Mouse (Mus musculus): Measurements from ENCODE around the gene Neu2.

Neu2 gene

DNA sequence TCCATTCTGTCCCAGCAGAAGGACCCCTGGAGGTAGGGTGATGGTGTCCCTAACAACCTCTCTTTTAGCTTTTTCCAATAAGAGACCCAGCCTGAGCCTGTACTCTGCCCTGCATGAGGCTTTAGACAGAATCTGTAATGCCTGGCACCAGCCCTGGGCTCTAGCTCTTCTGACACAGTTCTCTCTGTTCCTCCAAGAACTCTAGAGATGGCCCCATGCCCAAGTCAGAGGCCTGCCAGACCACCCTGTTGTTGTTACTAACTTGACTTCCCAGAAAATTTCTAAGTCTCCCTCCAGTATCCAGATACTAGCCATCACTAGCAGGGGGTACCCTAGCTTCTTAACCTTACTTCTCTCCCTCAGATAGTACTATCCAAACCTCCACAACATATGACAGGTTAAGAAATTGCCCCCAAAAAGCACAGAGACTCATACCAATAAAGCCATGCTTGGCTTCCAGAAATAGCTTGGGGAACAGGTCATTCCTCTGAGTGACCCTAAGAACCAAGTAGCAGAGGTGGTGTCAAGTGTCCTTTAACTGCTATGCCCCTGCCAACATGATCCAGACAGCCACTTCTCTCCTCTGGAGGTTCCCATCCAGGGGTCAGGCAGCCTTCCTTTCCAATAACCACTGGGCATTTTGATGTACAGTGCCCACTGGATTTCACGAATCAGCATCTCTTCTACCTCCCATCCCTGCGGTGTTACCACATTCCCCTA, 105.0 kb downstream of the Neu2 start:
- no peak for DNase-seq (ENCODE audit: low spot score in 2 of 2)

DNA sequence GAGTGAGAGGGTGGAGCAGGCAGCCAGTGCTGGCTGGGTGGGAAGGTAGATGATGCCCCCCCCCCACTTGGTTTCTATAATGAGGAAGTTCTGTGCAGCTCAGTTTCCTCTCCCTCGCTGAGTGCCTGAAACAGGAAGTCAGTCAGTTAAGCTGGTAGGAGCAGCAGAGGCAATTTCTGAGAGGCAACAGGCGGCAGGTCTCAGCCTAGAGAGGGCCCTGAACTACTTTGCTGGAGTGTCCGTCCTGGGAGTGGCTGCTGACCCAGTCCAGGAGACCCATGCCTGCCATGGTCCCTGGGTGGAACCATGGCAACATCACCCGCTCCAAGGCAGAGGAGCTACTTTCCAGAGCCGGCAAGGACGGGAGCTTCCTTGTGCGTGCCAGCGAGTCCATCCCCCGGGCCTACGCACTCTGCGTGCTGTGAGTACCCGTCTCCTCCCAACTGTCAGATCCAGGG, 110.6 kb downstream of the Neu2 start, which contains the start of gene Inpp5d:
TSS of gene Inpp5d (plus strand) at position 102 of the 458 bp plus-strand sequence.
- DNase-seq (ENCODE audit: low spot score in 2 of 2), result no peak

DNA sequence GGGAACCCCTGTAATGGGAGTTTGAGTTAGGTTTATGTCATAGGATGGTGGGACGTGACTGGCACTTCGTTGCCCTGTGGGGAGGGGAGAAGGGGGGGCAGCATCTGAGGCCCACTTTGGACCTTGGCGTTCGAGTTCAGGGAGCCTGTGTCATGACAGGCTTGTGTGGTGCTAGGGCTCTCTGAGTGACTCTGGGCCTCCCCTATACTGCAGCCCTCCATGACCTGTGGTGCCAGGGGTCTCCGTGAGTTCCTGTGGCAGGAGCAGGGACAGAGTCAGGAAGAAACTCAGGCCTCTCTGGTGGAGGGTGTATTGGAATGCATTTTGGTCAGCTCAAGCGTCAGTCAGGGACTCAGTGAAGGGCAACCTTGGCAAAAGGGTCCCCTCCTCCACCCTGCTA, 111.0 kb downstream of the Neu2 start:
- DNase-seq (ENCODE audit: low spot score in 2 of 2), result no peak

DNA sequence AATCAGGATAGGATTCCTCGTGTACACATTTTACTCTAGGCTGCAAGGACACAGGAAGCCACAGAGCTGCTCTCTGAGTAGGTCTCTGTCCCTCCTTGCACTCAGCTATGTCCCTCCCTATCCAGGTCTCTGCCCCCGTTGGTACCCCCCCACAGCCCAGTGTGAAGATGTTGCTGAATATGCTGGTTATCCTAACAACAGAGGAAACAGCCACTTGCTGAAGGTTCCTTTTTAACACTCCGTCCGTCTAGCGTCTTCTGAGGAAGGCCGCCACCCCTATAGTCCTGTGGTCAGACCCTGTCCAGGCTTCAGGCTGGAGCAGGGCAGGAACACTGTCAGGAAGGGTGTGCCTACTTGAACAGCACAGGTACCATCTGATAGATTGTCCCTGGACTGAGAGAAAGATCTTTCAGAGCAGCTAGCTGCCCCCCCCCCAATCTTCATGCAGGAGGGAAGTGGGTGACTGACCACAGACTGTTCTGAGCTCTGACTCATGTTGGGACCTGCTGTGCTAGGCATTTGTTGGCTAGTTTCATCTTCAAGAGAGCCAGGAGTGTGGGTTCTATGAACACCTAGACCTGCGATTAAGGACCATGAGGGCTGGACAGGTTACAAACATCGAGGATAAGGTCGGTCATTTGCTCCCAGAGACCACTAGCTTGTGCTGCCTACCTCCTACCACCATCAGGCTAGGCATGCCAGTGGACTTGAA, 111.6 kb downstream of the Neu2 start:
- DNase-seq (ENCODE audit: low spot score in 2 of 2), result no peak

DNA sequence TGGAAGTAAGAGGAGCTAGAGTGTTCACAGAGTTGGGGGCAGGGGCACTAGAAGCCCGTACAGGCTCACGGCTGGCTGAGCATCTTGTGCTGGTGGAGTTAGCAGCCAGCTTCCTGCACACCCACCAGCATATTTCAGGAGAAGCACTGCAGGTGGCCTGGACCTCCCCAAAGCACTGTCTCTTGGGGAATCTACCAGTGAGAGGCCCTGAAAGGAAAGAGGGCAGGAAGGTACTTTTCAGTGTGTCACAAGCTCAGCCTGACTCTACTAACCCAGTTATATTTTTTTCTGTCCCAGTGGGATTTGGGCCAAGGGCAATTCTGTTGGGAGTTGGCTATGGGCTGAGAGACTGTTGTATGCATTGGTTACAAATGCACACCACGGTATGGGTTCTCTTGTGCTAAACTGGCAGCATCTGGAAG, 112.2 kb downstream of the Neu2 start:
- DNase-seq (ENCODE audit: low spot score in 2 of 2), result peak; percentile 45

DNA sequence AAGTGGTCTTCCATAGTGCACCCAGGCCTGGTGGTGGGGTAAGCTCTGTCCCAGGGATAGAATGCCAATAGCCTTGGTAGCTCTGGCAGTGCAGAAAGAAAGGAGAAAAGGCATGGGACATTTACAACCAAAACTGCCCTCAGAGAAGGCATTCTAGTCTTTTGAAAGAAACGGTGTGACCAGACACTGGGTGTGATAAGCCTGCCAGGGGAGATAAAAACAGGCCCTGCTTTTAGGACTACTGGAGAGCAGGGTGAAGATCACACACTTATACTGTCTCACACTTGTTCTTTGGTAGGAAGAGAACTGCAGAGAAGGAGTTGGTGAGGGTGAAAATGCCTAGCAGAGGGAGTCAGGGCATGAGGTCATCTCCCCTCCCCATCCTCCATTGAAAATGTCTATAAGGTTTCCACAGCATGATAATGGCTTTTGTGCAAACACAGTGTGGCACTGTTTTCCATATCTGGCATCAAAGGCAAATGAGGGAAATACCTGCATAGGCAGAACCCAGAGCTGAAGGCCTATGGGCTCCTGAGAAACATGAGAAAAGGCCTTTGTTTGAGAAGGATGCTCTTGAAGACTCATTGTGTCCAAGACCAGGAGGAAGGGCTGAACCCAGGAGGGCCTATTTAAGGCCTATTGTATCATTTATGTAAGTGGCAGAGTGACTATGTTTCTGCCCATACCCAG, 114.4 kb downstream of the Neu2 start:
- no peak for DNase-seq (ENCODE audit: low spot score in 2 of 2)

DNA sequence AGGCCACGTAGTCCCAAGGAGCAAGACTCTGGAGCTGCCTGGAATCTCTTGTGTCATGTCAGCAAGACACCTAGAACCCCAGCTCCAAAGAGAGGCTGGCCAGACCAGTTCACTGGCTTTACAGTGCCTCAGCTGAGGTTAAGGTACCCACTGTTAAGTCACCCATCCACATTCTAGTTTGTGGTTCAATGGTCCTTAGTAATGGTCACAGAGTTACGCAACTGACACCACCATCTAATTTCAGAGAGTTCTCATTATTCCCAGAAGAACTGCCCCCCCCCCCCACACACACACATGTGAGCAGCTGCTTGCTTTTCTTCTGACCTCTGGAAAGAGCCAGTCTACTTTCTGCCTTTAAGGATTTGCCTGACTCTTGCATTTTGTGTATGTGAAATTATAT, 115.1 kb downstream of the Neu2 start:
- no peak for DNase-seq (ENCODE audit: low spot score in 2 of 2)

DNA sequence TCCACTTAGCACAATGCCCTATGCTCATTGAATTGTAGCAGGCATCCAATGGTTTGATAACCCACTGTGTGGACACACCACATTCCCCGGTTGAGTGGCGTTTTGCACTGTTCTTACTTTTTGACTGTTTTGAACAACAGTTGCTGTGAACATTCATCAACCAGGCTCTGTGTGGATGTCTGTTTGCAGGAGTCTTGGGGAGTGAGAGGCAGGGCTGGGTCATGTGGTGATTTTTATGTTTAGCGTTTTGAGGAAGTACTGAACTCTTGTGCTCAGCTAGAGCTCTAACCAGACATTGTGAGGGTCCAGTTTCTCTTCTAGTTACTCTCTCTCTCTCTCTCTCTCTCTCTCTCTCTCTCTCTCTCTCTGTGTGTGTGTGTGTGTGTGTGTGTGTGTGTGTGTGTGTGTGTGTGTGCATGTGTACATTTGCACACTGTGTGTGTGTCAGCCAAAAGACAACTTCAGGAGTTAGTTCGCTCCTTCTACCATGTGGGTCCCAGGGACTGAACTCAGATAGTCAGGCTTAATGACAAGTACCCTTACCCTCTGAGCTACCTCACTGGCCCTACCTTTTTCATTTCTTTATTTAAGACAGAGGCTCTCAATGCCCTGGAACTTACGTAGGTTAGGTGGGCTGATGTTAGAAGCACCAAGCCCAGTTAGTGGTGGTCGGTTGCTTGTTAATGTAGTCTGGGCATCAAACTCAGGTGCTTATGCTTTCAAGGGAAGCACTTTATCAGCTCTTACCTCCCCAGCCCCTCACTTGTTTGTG, 115.8 kb downstream of the Neu2 start:
- no peak for DNase-seq (ENCODE audit: low spot score in 2 of 2)

DNA sequence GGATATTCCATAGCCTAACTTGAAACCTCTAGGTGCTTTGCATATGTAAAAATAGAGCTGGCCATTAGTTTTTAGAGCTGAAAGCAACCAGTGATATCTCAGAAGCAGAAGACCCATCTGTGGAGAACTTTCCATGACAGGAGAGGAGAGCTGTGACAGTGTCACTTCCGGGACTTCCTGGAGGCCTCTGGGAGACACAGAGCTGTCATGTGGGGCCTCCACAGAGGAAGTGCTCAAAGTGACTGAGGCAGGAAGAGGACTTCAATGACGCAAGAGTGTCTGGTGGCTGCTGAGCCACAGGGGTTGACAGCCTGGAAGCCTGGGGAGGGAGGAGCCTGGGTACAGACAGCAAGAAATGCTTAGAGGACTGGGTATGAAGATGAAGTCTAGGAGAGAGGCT, 116.7 kb downstream of the Neu2 start:
- no peak for DNase-seq (ENCODE audit: low spot score in 2 of 2)

DNA sequence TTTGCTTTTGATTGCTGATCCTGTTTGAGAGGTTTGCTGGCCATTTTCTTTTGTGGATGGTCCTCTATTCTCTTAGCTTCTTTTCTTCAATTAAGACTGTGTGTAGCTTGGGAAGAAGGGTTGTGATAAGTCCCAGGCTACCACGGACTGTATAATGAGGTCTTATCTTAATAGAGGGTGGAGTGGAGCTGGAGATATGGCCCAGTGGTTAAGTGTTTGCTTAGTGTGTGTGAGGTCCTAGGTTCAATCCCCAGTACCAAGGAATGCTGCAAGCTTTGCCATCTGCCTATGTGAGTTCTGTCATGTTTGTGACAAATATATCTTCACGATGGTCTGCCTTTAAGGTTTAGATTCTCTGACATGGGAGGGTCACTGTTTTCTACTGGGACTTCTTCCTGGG, 118.4 kb downstream of the Neu2 start:
- DNase-seq (ENCODE audit: low spot score in 2 of 2), result no peak

DNA sequence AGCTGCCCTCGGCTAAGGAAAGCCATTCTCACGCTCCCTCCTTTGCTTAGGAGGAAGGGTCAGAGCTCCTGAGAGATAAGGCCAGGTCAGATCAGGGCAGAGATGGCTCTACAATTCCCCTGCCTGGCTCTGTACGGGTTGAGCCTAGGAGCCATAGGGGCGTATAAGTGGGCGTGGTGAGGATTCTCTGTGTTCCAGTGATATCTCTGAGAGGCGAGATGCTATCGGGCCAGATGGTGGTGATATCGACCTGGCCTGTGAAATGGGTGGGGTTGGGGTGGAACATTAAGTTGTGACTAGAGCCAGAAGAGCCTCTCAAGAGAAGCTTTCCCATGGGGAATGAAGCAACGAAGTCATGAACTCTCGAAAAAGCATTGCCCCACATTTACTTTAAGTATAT, 121.9 kb downstream of the Neu2 start:
- no peak for DNase-seq (ENCODE audit: low spot score in 2 of 2)

DNA sequence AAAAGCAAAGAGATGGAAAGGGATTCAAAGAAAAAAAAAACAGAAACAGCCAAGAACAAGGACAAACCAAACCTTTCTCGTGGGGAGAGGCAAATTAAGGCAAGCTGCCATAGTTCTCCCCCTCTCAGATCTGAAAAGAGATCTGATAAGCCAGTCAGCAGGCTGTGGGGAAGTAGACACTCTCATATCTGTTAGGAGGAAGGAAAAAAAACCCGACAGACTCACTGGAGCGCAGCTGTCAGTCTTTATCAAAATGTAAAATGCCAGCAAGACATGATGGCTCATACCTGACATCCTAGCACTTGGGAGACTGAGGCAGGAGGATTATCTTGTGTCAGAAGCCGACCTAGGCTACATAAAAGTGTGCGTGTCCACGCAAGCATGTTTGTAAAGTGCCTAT, 122.5 kb downstream of the Neu2 start:
- DNase-seq (ENCODE audit: low spot score in 2 of 2), result no peak

DNA sequence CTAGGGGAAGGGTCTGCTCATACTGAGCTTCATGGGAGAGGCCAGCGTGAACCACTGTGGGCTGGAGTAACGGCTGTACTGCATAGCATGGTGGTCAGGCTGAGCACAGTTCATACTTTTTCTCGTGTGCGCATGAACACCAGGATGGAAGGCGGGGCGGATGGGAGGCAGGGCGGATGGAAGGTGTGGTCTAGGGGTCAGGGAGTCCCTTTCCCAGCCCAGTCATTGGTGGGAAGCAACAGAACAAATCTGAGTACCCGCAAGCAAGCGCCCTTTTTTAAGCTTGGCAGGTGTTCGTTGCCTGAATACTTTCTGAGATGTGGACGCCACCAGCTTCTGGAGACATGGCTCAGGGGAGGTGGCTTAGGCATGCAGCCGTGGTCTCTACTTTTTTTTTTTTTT, 127.0 kb downstream of the Neu2 start:
- no peak for DNase-seq (ENCODE audit: low spot score in 2 of 2)

DNA sequence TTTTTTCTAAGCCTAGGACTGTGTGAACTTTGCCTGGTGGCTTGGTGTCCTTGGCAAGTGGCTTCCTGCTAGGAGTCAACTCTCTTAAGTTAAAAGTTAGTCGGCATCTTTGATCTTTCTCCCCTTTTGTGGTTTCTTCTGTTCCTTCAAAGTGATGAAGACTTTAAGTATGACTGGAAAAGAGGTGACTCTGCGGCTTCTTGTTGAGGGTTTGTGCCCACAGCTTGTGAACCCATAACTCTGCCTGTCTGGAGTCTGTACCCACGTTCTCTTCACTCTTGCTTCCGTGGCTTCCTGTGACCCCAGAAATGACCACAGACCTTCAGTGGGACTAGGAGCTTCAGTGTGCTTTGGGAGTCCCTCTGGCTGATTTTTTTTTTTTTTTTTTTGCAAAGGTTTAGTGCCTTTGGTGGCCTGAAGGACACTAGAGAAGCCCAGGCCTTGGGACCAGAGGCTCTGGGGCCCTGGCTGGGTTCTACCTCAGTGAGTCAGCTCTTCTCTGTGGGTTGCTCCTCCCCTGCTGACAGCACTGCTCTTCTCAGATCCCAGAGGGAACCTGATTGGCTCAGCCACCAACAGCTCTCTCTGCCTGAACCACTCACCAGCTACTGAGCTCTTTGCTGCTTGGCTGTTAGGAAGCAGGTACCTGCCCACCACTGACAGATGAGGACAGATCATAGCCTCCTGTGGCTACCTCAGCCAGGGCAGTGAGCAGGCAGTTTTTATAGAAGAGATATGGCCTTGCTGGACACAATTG, 127.6 kb downstream of the Neu2 start:
- no peak for DNase-seq (ENCODE audit: low spot score in 2 of 2)

DNA sequence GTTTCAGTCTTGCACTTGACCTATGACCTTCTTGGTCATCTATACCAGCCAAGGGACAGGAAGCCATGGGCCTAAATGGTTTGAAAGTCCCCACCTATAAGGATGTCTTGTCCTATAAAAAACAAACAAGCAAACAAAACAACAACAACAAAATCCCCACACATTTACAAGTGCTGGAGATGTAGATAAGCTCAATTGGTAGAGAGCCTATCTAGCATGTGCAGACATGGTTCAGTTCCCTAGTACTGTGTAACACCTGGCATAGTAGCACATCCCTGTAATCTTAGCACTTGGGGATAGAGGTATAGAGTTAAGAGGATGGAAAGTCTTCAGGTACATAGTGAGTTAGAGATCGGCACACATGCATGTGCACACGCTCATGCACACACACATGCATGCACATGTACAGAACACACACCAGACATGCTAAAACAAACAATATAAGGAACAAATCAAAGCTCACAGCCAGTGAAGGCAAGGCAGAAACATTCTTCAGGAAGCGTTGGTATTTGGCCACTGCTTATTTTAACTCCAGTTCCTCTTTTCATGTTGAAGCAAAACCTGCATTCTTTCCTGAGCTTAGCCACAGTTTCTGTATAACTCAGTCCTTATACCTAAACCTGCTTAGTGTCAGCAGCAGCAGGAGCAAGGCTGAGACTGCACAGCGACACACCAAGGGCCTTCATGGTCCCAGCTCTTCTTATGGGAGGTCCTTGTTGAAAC, 128.3 kb downstream of the Neu2 start:
- DNase-seq (ENCODE audit: low spot score in 2 of 2), result no peak

DNA sequence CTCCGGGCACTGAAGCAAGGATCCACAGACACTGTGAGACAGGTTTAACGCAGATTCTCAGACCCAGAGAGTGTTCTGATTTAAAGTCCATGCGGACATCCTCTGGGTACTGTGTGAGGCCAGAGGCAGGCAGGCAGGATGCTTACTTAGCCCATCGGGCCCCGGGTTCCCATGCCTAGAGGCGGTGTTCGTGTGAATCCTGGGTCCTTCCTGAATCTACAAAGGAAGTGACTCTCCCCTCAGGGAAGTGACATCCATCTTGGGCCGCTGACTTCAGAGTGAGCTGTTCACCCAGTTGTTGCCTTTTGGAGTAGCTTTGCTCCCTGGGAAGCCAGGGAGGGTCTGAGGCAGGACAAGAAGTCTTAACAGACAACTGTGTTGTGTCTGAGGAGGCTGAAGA, 130.0 kb downstream of the Neu2 start:
- DNase-seq (ENCODE audit: low spot score in 2 of 2), result no peak

DNA sequence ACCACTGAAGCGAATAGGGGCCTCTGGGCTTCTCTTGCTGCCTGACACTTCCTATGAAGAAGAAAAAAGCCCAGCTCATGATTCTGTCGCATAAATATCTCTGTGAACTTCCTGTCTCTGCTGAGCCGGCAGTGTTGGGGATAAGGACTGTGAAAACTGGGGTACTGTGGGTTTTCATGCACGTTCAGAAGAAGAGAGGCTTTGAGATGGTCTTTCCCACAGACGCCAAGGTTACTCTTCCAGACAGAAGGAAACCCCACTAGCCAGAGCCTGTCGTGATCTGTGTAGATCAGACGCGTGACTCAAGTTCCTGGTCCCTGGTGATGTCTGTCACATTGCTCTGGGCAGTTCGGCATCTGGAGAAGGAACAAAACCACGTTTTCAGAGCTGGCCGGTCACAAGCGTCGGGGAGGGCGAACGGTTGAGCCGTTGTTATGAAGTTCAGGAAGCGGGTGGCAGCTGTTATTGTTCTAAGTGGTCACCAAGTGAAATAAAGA, 130.5 kb downstream of the Neu2 start:
- DNase-seq (ENCODE audit: low spot score in 2 of 2), result no peak

DNA sequence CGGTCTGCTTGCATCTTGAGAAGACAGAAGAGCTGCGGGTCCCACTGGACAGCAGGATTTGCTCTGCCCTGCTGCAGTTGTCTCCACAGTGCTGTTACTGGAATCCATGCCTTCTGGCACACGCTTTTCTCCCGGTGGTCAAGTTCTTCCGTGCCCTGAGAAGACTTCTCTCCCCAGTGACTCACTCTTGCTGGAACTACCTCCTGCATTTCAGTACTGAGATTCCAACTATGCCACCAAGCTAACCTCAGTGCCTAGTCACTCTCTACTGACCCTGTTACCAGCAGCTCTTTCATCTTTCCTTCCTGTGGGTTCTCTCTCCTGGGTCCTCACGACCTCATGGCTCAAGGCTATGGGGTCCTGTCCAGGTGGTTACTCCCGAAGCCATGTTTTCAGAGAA, 133.3 kb downstream of the Neu2 start:
- DNase-seq (ENCODE audit: low spot score in 2 of 2), result no peak

DNA sequence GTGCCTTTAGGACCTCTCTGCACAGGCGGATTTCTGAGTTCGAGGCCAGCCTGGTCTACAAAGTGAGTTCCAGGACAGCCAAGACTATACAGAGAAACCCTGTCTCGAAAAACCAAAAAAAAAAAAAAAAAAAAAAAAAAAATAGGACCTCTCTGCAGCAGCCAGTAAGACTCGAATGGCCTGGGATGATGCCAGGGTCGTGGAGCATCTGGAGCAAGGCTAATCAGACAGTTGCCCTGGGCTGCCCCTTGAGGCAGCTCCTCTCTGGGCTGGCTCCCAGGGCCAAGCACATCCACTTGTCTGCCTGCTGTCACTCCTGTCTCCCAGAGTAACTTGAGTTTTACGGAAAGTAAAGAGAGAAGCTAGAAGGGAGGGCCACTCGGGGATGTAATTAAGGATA, 135.4 kb downstream of the Neu2 start:
- no peak for DNase-seq (ENCODE audit: low spot score in 2 of 2)

DNA sequence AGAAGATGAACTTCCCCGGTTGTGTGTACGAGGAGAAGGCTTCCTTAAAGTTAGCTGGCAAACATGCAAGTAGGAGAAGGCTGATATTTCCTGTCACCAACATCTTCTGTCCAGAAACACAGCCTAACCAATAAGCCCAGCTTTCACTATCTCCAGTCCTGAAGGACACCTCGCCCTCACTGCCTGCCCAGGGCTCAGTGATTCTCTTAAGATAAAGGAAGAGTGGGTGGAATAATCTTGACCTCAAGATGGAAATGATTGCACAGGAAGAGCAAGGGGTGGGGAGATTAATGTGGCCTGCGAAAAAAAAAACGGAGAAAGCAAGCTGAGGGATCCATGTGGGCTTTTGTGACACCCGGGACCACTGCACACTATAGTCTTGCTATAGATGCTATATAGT, 136.1 kb downstream of the Neu2 start:
- no peak for DNase-seq (ENCODE audit: low spot score in 2 of 2)
